Mouse (Mus musculus) kidney, adult 2 months (tissue): ENCODE measurements at regions not wholly inside any gene's neighbourhood (a gene's known extent, or its start where the extent isn't known, plus 50 kb on each side); places are given as distances from the start of the nearest gene placed in this dataset.

Experiments used
- DNase-seq: peaks from one replicate; pipeline ENCODE4 v3.0.0; 2021
- H3K27ac ChIP-seq: fragments of 200-500 bp; 2 replicates; pipeline ENCODE4 v1.5.1; 2012; ENCODE audit warnings: low read depth, low read length, control low read depth, inconsistent platforms; ENCODE audit not compliant: insufficient read depth
- H3K27me3 ChIP-seq: fragments of 200-500 bp; replicated peaks from 2 replicates; pipeline ENCODE4 v1.6.1; 2012; ENCODE audit warnings: mild to moderate bottlenecking, moderate library complexity, low read length, inconsistent platforms; ENCODE audit not compliant: control insufficient read depth, insufficient read depth
- H3K36me3 ChIP-seq: fragments of 200-500 bp; 2 replicates; pipeline ENCODE4 v1.6.1; 2012; ENCODE audit warnings: mild to moderate bottlenecking, moderate library complexity, low read length, inconsistent platforms; ENCODE audit not compliant: control insufficient read depth, insufficient read depth
- H3K4me1 ChIP-seq: fragments of 200-500 bp; 2 replicates; pipeline ENCODE4 v1.6.1; 2011; ENCODE audit warnings: low read length; ENCODE audit not compliant: control insufficient read depth, insufficient read depth
- H3K4me3 ChIP-seq: fragments of 200-500 bp; 2 replicates; pipeline ENCODE4 v1.5.1; 2011; ENCODE audit warnings: mild to moderate bottlenecking, low read depth, low read length, control low read depth; ENCODE audit not compliant: insufficient read depth
- CTCF ChIP-seq: fragments of 200-500 bp; conservative IDR thresholded peaks from 2 replicates; pipeline ENCODE4 v1.5.1; 2011; ENCODE audit warnings: low read depth, mild to moderate bottlenecking, control low read depth, low read length, moderate library complexity, mixed read lengths; ENCODE audit not compliant: insufficient read depth, insufficient read length
- POLR2A ChIP-seq: fragments of 200-500 bp; IDR thresholded peaks from one replicate; pipeline ENCODE4 v1.6.1; 2011; ENCODE audit warnings: low read depth, low read length, control low read depth
- WGBS: fragments of 180-500 bp; shearing (Covaris S2); methylation state at CpG from one replicate; pipeline ENCODE4 v1.1.7; 2018; 5-methylcytosine and 5-hydroxymethylcytosine counted together

DNA sequence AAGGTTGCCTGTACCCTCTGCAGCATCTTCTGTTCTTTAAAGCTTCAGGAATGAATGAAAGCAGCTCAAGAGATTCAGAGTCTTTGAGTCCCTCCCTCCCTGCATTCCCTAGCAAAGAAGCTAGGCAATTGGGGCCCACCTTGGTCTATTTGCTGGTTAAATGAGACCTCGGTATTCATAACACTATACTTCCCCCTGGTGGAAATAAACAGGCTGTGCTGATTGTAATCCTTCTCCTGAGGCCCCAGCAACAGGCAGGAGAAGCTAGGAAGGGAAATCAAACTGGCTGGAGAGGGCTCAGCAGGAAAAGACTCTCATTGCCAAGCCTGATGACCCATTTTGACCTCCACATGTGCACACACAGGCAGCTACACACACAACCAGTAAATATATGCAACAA lies 137.1 kb downstream of the Sh3bp4 start:
- Histone ChIP-seq H3K4me1 (no peaks in the 10 kb centered on the region), H3K36me3 (no peaks in the 10 kb centered on the region), H3K27me3 (no peaks in the 10 kb centered on the region), H3K4me3 (no peak overlapping the region), H3K27ac (no peak overlapping the region)
- no peak for DNase-seq
- WGBS: 3% methylated on average over 1 of the region's 1 CpGs
- TF ChIP-seq CTCF (no peak), POLR2A (no peak)

DNA sequence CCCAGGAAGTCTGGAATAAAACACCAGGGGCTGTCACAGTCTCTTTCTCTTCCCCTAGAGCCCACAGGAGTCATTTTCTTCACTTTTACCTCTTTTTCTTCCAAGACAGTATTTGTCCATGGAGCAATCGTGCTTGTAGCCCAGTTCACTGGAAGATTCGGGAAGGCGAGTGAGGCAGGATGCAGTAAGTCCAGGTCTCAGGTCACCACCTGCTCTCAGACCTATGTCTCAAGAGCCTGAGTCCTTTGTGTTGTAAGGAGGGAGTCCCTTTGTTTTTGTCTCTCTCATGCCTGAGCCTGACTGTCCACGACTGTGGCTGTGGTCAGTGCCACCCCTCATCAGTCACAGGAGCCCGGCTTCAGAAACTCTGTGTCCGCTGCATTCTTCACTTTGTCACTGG lies 140.9 kb downstream of the Sh3bp4 start:
- H3K4me3 ChIP-seq: no peak overlapping the region
- H3K27ac ChIP-seq: no peak overlapping the region
- DNase-seq: no peak
- no peaks in the 10 kb centered on the region for H3K36me3 ChIP-seq
- no peaks in the 10 kb centered on the region for H3K27me3 ChIP-seq
- TF ChIP-seq POLR2A (no peak), CTCF (no peak)
- 80% methylated on average over 6 of the region's 6 CpGs for WGBS
- no peaks in the 10 kb centered on the region for H3K4me1 ChIP-seq

DNA sequence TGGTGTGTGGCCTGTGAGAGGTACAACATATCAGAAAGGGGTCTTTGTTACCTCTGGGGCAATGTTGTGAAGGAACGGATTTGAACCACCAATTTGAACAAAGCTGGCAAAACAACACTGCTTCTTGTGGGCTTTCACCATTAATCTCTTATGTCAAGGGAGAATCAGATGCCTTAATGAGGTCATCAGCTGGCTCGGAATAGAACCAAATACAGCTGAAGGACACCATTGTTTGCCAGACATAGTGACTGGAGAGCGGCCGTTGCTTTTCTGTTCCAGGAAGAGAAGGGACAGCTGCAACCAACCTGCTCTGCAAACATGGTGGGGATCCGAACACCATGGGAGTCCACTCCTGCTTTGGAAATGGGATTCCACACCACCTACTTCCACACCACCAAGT lies 158.2 kb downstream of the Sh3bp4 start:
- no peaks in the 10 kb centered on the region for H3K4me1 ChIP-seq
- TF ChIP-seq POLR2A: no peak
- TF ChIP-seq CTCF: no peak
- H3K27ac ChIP-seq: no peak overlapping the region
- no peaks in the 10 kb centered on the region for H3K36me3 ChIP-seq
- 80% methylated on average over 5 of the region's 5 CpGs for WGBS
- no peaks in the 10 kb centered on the region; the same call in 1 of the 2 replicates for H3K27me3 ChIP-seq
- H3K4me3 ChIP-seq: no peak overlapping the region
- DNase-seq: no peak

GRCm38 (mm10) chr1:89231756-89232155 lies 161.5 kb downstream of the Sh3bp4 start:
- WGBS: 88% methylated on average over 6 of the region's 6 CpGs
- H3K4me1 ChIP-seq: no peaks in the 10 kb centered on the region
- no peak overlapping the region for H3K4me3 ChIP-seq
- no peaks in the 10 kb centered on the region for H3K36me3 ChIP-seq
- no peaks in the 10 kb centered on the region for H3K27me3 ChIP-seq
- TF ChIP-seq CTCF: no peak
- no peak for TF ChIP-seq POLR2A
- H3K27ac ChIP-seq: no peak overlapping the region
- no peak for DNase-seq

DNA sequence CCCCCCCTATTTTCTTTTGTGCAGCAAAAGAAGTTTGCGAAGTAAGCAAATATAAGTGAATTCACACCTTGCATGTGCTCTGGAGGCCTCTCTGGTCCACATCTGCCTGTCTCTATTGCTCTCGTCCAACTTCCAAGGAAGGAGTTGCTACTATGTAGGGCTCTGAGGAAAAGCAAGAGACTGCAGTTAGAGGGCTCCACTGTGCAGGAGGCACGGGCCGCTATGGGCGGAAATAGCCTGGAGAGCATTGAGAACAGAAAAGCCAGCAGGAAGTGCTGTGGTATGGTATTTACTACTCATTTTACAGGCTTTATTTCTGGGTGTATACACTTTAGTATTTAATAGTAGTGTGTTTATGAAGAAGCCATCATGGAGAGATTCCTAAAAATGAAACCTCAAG lies 162.2 kb downstream of the Sh3bp4 start:
- H3K27ac ChIP-seq: no peak overlapping the region
- no peak for TF ChIP-seq POLR2A
- no peak for TF ChIP-seq CTCF
- H3K4me1 ChIP-seq: no peaks in the 10 kb centered on the region
- no peaks in the 10 kb centered on the region for H3K36me3 ChIP-seq
- DNase-seq: no peak
- 80% methylated on average over 5 of the region's 5 CpGs for WGBS
- no peak overlapping the region for H3K4me3 ChIP-seq
- no peaks in the 10 kb centered on the region for H3K27me3 ChIP-seq

- H3K4me3 ChIP-seq: no peak overlapping the region
- no peaks in the 10 kb centered on the region for H3K4me1 ChIP-seq
- H3K27me3 ChIP-seq: no peaks in the 10 kb centered on the region
- H3K36me3 ChIP-seq: no peaks in the 10 kb centered on the region
- 32% methylated on average over 8 of the region's 8 CpGs for WGBS
- no peak overlapping the region for H3K27ac ChIP-seq
- DNase-seq: peak; percentile 5
- TF ChIP-seq CTCF (no peak), POLR2A (no peak)
Observed at GRCm38 (mm10) chr1:89234895-89235294, 164.7 kb downstream of the Sh3bp4 start.

DNA sequence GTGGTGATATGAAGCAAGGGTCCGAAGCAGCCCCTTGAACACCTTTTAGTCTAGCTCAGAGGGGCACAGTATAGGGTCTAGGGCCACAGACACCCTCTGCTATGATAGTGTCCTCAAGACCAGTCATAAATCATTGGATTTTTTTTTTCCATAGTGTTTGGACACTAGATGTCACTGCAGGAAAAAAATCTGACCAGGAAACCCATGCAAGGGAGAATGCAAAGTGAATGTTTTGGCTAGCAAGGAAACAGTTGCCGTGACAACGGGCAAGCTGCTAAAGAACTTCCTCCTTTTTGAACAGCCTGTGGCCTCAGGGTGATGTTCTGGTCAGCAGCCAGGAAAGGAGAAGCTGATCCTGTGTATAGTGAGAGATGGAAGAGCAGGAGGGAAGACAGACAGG lies 165.1 kb downstream of the Sh3bp4 start:
- Histone ChIP-seq H3K27me3 (no peaks in the 10 kb centered on the region), H3K4me3 (no peak overlapping the region), H3K27ac (no peak overlapping the region), H3K4me1 (no peaks in the 10 kb centered on the region), H3K36me3 (no peaks in the 10 kb centered on the region)
- peak; percentile 87 for DNase-seq
- 27% methylated on average over 3 of the region's 3 CpGs for WGBS
- TF ChIP-seq POLR2A: no peak
- TF ChIP-seq CTCF: peak; percentile 31; the same call in 1 of the 2 replicates

- H3K36me3 ChIP-seq: no peaks in the 10 kb centered on the region
- H3K4me1 ChIP-seq: no peaks in the 10 kb centered on the region
- no peaks in the 10 kb centered on the region for H3K27me3 ChIP-seq
- 77% methylated on average over 5 of the region's 5 CpGs for WGBS
- H3K27ac ChIP-seq: no peak overlapping the region
- H3K4me3 ChIP-seq: no peak overlapping the region
- DNase-seq: no peak
- TF ChIP-seq CTCF (no peak), POLR2A (no peak)
Observed at GRCm38 (mm10) chr1:89237696-89238095, 167.5 kb downstream of the Sh3bp4 start.
